Mouse (Mus musculus): ENCODE data around the gene Adprh. TPM values are rescaled to one million over a fixed set of nuclear protein-coding genes. Genes with fewer than 3 reads are reported as not detected.
"Not testable (repeated sequence)": the region's sequence is repeated elsewhere in the genome, so short reads cannot be mapped to it uniquely, and the experiment has no call there.

Adprh gene
- 10 to 100 TPM; 37.2 to 49.4 TPM for total RNA-seq (2021)
- 114 and 133 TPM in 2 replicates for polyA plus RNA-seq (2012; rRNA removed)
- long read RNA-seq, transcript Adprh-201 (4 exons, 2,966 nt): major isoform, 112 of 120 reads
- long read RNA-seq, partial matches to known transcripts: 8 of 120 reads
- long read RNA-seq, other reads (novel, unspliced or antisense): 0 of 120 reads

GRCm38 (mm10) chr16:38452442-38453202, at the start of gene Adprh:
Gene Adprh (minus strand): TSS chr16:38452703.
- peak; percentile 99 for DNase-seq

GRCm38 (mm10) chr16:38496604-38497140, 44.2 kb upstream of the Adprh start:
- DNase-seq: no peak

DNA sequence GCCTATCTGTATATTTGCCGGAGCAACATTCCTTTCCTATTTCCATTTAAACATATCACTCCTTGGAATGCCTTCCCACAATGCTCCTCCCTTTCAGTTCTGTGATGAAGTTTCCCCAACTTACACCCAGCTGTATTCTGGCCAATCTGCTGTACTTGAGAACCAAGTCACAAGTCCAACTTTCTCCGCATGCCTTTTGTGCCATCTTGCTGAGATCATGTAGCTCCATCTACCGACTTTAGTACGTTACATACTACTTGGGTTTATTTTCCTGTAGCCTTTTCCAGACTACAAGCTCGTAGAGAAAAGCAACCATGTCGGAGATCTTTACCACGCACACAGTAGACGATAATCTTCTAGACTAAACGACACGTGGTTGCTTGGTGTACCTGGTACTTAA, 41.4 kb upstream of the Adprh start:
- DNase-seq: no peak

- DNase-seq: peak; percentile 43
These were observed 40.0 kb upstream of the Adprh start for GRCm38 (mm10) chr16:38492551-38492950.

GRCm38 (mm10) chr16:38483582-38484309, 31.2 kb upstream of the Adprh start:
- peak; percentile 21 for DNase-seq

GRCm38 (mm10) chr16:38482780-38483562, 30.5 kb upstream of the Adprh start:
- peak; percentile 45 for DNase-seq

DNA sequence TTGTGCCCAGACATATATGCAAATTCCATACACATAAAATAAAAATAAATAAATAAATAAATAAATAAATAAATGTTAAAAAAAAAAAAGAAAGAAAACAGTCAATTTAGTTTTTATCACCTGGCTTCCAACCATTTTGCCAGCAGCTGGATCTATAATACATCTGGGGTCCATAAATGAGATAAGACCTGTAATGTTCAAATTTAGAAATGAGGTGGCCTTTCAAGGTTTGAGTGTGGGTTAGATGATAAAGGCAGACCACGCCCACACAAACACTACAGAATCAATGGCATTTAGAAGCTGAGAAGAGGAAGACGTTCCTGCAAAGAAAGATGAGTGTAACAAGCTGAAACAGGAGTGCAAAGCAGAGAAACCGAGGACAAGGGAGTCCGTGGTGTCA, 28.8 kb upstream of the Adprh start:
- no peak for DNase-seq

DNA sequence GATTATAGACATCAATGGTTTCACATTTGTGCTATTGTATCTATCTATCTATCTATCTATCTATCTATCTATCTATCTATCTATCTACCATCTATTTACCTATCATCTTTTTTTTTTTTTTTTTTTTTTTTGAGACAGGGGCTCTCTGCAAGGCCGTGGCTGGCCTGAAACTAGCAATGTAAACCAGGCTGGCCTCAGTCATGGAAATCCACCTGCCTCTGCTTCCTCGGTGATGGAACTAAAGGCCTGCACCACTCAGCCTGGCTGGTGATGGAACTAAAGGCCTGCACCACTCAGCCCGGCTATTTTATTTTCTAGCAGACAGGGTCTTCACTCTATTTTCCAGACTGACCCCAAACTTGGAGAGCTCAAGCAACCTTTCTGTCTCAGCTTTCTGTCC, 25.8 kb upstream of the Adprh start:
- DNase-seq: no peak

- DNase-seq: not testable (repeated sequence)
These were observed 24.7 kb upstream of the Adprh start for GRCm38 (mm10) chr16:38477241-38477608.

DNA sequence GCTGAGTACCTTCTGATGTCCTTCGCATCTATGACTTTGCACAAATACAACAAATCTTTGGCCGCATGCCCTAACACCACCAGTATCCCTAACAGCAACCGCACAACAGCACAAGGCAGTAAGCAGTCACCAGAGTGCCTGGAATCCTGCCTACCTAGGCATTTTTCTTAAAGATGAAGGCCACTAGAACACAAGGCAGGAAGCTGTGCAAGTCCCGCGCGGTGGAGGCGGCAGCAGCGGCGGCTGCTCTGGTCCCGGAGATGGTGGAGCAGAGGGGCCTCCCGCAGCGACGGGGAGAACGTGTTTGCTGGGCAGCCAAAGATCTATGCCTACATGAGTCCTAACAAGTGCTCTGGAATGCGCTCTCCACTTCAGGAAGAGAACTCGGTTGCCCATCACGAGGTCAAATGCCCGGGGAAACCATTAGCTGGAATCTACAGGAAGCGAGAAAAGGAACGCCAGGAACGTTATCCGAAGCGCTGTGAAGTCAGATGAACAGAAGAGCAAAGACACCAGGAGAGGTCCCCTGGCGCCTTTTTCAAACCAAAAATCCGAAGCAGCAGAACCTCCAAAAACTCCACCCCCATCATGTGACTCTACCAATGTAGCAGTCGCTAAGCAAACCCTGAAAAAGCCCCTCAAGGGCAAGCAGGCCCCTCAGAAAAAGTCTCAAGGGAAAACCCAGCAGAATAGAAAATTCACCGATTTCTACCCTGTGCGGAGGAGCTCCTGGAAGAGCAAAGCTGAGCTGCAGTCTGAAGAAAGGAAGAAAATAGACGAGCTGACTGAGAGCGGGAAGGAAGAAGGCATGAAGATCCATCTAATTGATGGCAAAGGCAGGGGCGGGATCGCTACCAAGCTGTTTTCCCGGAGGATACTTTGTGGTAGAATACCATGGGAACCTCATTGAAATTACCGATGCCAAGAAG, 24.1 kb upstream of the Adprh start:
- DNase-seq: peak; percentile 78

- DNase-seq: no peak
These were observed 23.3 kb upstream of the Adprh start for GRCm38 (mm10) chr16:38475681-38476311.

- no peak for DNase-seq
These were observed 22.3 kb upstream of the Adprh start for GRCm38 (mm10) chr16:38474677-38475286.

GRCm38 (mm10) chr16:38473661-38474060, 21.2 kb upstream of the Adprh start:
- DNase-seq: no peak

DNA sequence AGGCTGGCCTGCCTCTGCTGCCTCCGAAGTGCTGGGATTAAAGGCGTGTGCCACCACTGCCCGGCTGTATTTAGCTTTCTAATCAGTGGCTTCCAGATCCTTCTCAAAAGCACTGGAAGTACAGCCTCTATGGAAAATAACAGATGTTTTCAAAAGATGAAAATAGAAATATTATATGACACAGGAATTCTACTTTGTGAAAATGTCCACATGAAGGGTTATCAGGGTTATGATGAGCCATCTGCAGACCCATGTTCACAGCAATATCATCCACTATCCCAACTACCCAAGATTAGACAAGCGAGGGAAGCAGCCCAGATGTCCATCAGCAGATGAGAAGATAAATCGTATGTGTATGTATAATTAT, 20.0 kb upstream of the Adprh start:
- no peak for DNase-seq

DNA sequence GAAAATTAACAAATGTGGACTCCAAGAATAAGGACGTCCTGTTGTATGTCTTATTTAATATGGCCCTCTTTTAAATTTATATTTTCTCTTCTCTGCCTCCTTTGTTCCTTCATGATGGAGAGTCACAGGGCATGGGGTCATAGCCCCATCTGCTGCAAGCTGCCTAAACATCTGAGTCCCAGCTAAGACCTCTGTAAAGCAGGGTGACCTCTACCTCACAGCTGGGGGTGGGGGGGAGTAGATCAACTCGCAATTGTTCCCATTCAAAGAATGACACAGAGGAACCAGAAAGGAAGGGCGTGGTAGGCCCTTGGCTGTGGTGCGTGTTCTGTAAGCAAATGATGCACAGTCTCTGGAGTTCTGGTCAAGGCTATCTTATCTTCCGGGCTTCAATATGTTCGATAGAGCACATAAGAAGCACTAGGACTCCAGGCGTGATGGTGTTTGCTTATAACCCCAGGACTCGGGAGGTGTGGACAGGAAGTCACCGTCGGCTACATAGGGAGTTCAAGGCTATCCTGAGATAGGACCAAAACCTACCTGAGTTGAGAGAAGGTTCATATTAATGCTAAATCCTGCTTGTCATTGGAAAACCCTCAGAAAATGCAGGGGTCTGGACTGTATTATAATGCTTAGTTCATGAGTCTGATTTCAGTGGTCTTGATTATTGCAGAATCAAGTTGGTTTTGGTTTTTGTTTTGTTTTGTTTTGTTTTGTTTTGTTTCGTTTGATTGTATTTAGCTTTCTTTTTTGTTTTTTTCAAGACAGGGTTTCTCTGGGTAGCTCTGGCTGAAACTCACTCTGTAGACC, 19.4 kb upstream of the Adprh start:
- DNase-seq: no peak

- no peak for DNase-seq
These were observed 16.9 kb upstream of the Adprh start for GRCm38 (mm10) chr16:38469437-38469836.

DNA sequence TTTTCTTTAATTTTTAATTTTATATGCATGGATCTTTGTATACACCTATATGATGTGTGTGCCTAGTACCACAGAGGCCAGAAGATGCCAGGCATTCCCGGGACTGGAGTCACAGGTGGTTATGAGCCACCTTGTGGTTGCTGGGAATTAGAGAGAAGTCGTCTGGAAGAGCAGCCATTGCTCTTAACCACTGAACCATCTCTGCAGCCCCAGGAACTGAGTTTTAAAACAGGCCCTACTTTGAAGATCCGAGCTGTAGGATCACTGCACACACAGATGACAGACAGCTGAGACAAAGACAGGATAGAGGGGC, 16.2 kb upstream of the Adprh start:
- DNase-seq: no peak

DNA sequence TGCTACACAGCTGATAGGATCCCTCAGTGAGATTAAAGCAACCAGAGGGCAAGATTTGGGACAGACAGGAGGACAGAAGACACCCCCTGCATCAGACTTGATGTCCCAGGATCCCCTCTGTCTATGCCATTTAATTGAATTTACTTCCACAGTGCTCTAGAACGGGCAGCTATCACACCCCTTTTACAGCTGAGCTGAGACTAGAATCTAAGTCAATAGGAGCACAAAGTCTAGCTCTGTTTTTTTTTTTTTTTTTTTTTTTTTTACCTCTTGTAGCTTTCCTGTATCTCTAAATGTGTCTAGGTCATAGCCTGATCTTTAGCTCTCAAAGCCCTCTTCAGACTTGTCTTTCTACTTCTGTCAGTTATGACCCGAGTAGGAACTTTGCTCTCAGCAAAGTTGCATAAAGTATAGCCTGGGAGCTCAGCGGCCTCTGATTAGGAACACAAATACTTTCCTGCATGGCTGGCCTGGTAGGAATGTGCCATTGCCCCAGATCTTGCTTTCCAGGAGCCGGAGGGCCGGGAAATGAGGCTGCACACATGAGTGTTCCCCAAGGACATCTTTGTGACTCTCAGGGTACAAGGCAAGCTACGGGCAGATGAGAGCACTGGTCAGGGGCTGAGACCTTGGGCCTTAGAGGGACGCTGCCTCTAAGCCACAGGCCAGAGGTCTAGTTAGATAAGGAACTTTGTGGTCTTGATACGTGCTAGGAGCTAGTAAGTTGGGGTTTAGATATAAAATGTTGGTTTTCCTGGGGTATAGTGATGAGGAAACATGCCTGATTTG, 15.6 kb upstream of the Adprh start:
- DNase-seq: peak; percentile 77
